Mouse (Mus musculus): ENCODE measurements around the gene Sipa1l3. TPM values are rescaled to one million over a fixed set of nuclear protein-coding genes. Genes with fewer than 3 reads are reported as not detected.

Gene Sipa1l3
- total and polyA plus RNA-seq, 2 experiments from 2014 or later, result 19.7 to 110 TPM

DNA sequence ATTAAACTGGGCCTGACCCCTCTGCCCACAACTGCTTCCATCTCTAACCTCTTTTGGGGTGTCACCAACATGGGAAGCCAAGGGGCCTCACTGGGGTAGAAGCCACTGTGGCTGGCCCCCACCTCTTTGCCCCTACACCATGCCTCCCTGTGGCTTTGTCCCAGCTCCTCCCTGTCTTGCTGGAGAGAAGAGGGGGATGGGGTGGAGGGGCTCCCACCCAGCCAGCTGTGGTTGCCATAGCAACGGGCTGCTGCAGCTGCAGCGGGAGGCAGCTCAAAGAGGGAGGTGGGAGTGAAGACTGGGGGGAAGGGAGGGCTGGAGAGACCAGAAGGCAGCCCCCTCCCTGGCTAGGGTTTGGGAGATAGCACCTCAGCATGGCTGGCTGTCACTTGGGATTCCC, 200.9 kb downstream of the Sipa1l3 start:
- 0 out of 2 replicates have a peak overlapping the region, but pooled peaks have one; percentile 10 for H3K4me2 ChIP-seq (ENCODE audit: low read depth, low read length)
- 0% methylated on average over 2 of the region's 2 CpGs for WGBS
- no peaks in the 10 kb centered on the region for H3K9me3 ChIP-seq (ENCODE audit: low read length)
- peak overlapping the region; percentile 17; the same call in 1 of the 2 replicates for H3K9ac ChIP-seq (replicated peaks; ENCODE audit: low read length)
- H3K36me3 ChIP-seq (ENCODE audit: insufficient read depth, low read length), result no peaks in the 10 kb centered on the region
- no peaks in the 10 kb centered on the region for H3K27me3 ChIP-seq (ENCODE audit: insufficient read depth, low read length)
- peaks cover 54% of the 10 kb centered on the region for H3K4me1 ChIP-seq (ENCODE audit: insufficient read depth, low read length)
- no peak for TF ChIP-seq CTCF (IDR thresholded peaks at IDR 0.05; ENCODE audit: low read depth)
- no peak overlapping the region for H3K4me3 ChIP-seq (ENCODE audit: low read length)
- peak overlapping the region; percentile 86 for H3K27ac ChIP-seq
- ATAC-seq (peak; percentile 61), DNase-seq (ENCODE audit: low spot score) (peak; percentile 91)

- no peaks in the 10 kb centered on the region for H3K27me3 ChIP-seq (ENCODE audit: insufficient read depth, low read length)
- H3K4me2 ChIP-seq (ENCODE audit: low read depth, low read length), result 0 out of 2 replicates have a peak overlapping the region, but pooled peaks have one; percentile 10
- peaks cover 55% of the 10 kb centered on the region for H3K4me1 ChIP-seq (ENCODE audit: insufficient read depth, low read length)
- no peak; the same call in 1 of the 2 replicates for TF ChIP-seq CTCF (IDR thresholded peaks at IDR 0.05; ENCODE audit: low read depth)
- no peaks in the 10 kb centered on the region for H3K9me3 ChIP-seq (ENCODE audit: low read length)
- peak overlapping the region; percentile 86 for H3K27ac ChIP-seq
- DNase-seq (ENCODE audit: low spot score), result peak; percentile 75
- H3K36me3 ChIP-seq (ENCODE audit: insufficient read depth, low read length), result no peaks in the 10 kb centered on the region
- ATAC-seq, result peak; percentile 10
- 1% methylated on average over 10 of the region's 10 CpGs for WGBS
- no peak overlapping the region for H3K4me3 ChIP-seq (ENCODE audit: low read length)
- H3K9ac ChIP-seq (replicated peaks; ENCODE audit: low read length), result peak overlapping the region; percentile 17
Observed at GRCm38 (mm10) chr7:29316976-29317375, 201.5 kb downstream of the Sipa1l3 start.

DNA sequence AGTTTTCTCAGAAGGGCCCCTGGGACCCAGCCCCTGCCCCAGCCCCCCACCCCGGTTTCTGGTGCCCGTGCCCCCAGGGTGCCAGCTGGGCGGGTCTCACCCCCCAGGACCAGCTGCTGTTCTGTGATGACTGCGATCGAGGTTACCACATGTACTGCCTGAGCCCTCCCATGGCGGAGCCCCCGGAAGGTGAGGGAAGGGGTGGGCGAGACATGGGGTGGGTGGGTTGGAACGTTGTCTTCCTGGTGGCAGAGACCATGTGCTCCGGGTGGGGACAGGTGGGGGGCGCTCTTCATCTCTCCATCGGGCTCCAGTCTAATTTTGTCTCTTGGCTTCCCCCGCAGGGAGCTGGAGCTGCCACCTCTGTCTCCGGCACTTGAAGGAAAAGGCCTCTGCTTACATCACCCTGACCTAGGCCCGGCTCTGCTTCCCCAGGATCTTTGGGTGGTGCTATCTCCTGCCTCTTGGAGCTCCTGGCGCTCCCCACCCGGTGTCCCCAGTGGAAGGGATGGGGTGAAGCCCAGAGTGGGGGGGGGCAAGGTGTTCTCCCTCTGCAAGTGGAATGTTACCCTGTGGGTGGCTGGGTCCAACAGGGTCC, 202.2 kb downstream of the Sipa1l3 start:
- no peak for DNase-seq (ENCODE audit: low spot score)
- ATAC-seq, result no peak
- TF ChIP-seq CTCF (IDR thresholded peaks at IDR 0.05; ENCODE audit: low read depth), result no peak
- Histone ChIP-seq H3K27ac (peak overlapping the region; percentile 86), H3K9ac (replicated peaks; ENCODE audit: low read length) (peak overlapping the region; percentile 17; the same call in 1 of the 2 replicates), H3K4me1 (ENCODE audit: insufficient read depth, low read length) (peaks cover 55% of the 10 kb centered on the region), H3K9me3 (ENCODE audit: low read length) (no peaks in the 10 kb centered on the region), H3K27me3 (ENCODE audit: insufficient read depth, low read length) (no peaks in the 10 kb centered on the region), H3K4me2 (ENCODE audit: low read depth, low read length) (no peak overlapping the region), H3K36me3 (ENCODE audit: insufficient read depth, low read length) (no peaks in the 10 kb centered on the region), H3K4me3 (ENCODE audit: low read length) (no peak overlapping the region)
- WGBS, result 40% methylated on average over 17 of the region's 17 CpGs

DNA sequence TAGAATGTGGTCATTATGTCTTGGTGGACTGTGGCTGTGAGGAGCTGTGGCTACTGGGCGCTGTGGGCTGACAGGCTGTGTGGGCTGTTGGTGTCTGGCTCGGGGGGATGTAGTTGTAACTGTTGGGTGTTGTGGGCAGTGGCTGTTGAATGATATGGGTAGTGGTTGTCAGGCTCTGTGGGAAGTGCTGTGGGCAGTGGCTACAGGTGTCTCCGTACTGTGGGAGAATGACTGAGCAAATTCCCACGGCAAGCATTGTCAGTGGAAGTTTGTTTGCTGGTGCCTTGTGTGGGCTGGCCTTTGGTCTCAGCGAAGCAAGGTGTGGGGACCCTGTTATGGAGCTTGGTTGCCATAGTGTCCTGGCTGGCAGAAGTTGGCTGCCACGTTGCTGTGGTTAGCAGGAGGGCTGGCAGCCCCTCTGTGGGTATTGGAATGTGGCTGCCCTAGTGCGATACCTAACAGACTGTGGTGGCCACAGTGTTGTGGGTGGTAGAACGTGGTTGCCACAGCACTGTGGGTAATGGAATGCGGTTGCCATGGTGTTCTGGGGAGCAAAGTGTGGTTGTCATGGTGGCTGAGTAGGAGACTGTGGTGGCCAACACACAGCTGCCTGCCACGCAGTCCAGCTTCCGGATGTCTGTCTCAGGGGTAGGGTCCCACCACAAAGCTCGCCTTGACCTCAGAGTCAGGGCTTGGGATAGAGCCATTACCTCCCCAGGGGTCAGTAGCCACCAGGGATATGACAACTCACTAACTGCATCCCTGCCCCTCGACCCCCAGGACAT, 203.4 kb downstream of the Sipa1l3 start:
- TF ChIP-seq CTCF (IDR thresholded peaks at IDR 0.05; ENCODE audit: low read depth), result no peak
- Histone ChIP-seq H3K27ac (peak overlapping the region; percentile 86; the same call in 1 of the 2 replicates), H3K27me3 (ENCODE audit: insufficient read depth, low read length) (no peaks in the 10 kb centered on the region), H3K4me1 (ENCODE audit: insufficient read depth, low read length) (peaks cover 55% of the 10 kb centered on the region), H3K9me3 (ENCODE audit: low read length) (no peaks in the 10 kb centered on the region), H3K4me2 (ENCODE audit: low read depth, low read length) (peak overlapping the region; percentile 8; the same call in 1 of the 2 replicates), H3K9ac (replicated peaks; ENCODE audit: low read length) (no peak overlapping the region), H3K4me3 (ENCODE audit: low read length) (no peak overlapping the region), H3K36me3 (ENCODE audit: insufficient read depth, low read length) (no peaks in the 10 kb centered on the region)
- 32% methylated on average over 13 of the region's 13 CpGs for WGBS
- DNase-seq (ENCODE audit: low spot score), result peak; percentile 74
- peak; percentile 60 for ATAC-seq

DNA sequence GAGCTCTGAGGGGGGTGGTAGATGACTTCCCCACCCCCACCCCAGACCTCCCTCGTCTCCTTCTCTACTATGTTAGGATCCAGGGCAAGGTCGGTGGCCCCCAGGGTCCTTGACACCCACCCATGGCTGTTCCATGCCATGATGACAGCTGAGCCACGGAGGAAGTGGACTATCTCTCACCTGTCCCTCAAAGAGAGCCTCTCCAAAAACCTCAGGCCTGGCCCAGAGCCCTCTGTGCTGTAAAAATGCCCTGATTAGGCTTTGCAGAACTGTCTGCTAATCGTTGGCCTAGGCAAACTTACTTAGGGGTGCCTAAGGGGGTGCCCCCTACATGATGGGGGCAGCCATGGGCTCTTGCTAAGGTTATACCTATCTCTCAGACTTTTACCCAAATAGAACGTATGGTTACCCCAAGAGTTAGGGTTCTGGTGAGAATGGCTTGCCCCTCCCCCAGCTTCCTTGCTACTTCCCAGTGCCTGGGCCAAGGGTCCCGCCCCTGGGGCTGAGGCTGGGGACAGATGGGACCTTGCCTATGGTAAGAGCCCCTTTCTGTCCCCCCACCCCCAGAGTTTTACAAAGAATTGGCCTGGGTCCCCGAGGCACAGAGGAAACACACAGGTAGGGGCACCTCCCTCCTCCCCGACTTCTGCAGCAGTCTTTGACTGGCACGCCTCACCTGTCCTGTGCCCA, 204.7 kb downstream of the Sipa1l3 start:
- WGBS, result 44% methylated on average over 9 of the region's 9 CpGs
- H3K4me3 ChIP-seq (ENCODE audit: low read length), result no peak overlapping the region
- ATAC-seq (no peak), DNase-seq (ENCODE audit: low spot score) (no peak)
- H3K4me2 ChIP-seq (ENCODE audit: low read depth, low read length), result no peak overlapping the region
- no peak overlapping the region for H3K9ac ChIP-seq (replicated peaks; ENCODE audit: low read length)
- H3K4me1 ChIP-seq (ENCODE audit: insufficient read depth, low read length), result peaks cover 49% of the 10 kb centered on the region
- H3K27me3 ChIP-seq (ENCODE audit: insufficient read depth, low read length), result no peaks in the 10 kb centered on the region
- no peaks in the 10 kb centered on the region for H3K36me3 ChIP-seq (ENCODE audit: insufficient read depth, low read length)
- H3K27ac ChIP-seq, result peak overlapping the region; percentile 22; the same call in 1 of the 2 replicates
- TF ChIP-seq CTCF (IDR thresholded peaks at IDR 0.05; ENCODE audit: low read depth), result no peak
- H3K9me3 ChIP-seq (ENCODE audit: low read length), result no peaks in the 10 kb centered on the region

GRCm38 (mm10) chr7:29313051-29313450, 205.4 kb downstream of the Sipa1l3 start:
- peaks cover 42% of the 10 kb centered on the region for H3K4me1 ChIP-seq (ENCODE audit: insufficient read depth, low read length)
- H3K27me3 ChIP-seq (ENCODE audit: insufficient read depth, low read length), result no peaks in the 10 kb centered on the region
- no peaks in the 10 kb centered on the region for H3K36me3 ChIP-seq (ENCODE audit: insufficient read depth, low read length)
- DNase-seq (ENCODE audit: low spot score), result peak; percentile 68
- no peak for ATAC-seq
- WGBS, result 21% methylated on average over 9 of the region's 9 CpGs
- H3K27ac ChIP-seq, result peak overlapping the region; percentile 45; the same call in 1 of the 2 replicates
- 0 out of 2 replicates have a peak overlapping the region, but pooled peaks have one; percentile 2 for H3K9ac ChIP-seq (replicated peaks; ENCODE audit: low read length)
- H3K4me2 ChIP-seq (ENCODE audit: low read depth, low read length), result peak overlapping the region; percentile 34; the same call in 1 of the 2 replicates
- H3K4me3 ChIP-seq (ENCODE audit: low read length), result no peak overlapping the region
- no peaks in the 10 kb centered on the region for H3K9me3 ChIP-seq (ENCODE audit: low read length)
- TF ChIP-seq CTCF (IDR thresholded peaks at IDR 0.05; ENCODE audit: low read depth), result no peak

Measured in hindbrain, postnatal 0 days (tissue).